Mouse (Mus musculus) urinary bladder, postnatal 14 days (tissue): ENCODE results near the gene Zfp36.

Experiments used
- DNase-seq: peaks from one replicate; pipeline ENCODE4 v3.0.0; 2021; ENCODE audit warnings: low spot score

Zfp36 gene

DNA sequence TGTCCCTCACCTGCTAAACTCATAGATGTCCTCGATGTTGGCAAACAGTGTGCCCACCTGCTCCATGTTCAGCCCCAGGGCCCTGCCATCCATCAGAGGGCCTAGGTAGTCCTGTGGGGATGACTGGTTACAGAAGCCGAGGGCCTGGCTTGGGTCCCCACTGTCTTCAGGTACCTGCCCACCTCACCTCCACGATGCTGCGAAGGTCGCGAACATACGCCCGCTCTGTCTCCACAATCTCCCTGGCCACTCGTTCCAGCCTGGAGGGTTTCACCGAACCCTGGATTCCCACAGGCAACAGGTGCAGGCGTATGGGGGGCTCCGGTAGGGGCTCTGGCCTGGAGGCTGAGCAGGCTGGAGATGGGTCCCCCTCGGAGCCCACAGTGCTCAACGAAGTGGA is 10.0 kb downstream of the Zfp36 start:
- no peak for DNase-seq

DNA sequence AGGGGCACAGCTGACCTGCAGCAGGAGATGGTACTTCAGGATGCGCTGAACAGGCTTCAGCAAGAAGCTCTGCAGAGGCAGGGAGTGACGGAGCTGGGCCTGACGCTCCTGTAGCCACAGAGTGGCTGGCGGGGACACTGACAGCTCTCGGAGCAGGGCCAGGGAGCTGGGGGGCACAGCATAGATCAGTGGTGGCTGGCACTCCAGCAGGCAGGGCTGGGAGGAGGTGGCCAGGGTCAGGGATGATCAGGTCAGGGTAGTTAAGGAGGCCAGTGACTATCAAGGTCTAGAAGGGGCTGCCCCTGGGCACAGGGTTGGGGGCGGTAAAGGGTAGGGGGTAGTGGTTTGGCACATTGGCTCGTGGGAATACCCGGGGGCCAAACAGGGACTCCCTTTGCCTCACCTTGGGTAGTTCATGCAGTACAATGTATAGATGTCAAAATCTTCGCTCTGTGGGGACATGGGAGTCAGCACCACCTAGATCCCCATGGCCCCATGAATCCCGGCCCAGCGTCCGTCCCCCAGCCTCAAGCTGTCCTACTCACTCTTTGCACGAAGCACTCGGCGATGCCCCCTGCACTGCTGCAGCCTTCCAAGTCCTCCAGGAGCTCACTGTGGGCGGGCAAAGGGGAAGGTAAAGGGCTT is 11.7 kb downstream of the Zfp36 start:
- no peak for DNase-seq

DNA sequence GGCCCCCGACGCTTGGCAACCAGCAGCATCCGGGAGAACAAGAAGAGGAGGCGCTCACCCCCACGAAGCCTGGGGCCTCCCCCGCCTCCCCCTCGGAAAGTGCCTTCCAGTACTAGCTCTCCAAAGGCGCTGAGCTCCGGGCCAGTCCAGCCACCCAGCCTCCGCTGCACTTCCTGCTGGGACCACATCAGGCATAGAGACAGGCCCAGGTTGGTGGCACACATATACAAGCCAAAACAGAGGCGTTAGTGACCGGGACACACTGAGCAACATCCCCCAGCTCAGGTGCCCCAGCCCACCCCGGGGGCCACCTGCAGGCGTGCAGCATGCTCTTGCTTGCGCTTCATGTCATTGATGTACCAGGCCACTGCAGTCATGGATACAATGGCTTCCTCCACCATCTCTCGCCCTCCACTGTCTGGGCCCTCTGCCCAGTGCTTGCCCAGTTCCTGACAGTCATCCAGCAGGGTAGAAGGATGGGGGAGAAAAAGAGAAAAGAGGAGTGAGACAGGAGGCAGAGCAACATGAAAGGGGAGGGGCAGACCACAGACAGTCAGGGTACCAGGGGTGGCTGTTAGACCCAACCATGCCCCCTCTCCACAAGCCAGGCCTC is 12.3 kb downstream of the Zfp36 start:
- DNase-seq: peak; percentile 4

DNA sequence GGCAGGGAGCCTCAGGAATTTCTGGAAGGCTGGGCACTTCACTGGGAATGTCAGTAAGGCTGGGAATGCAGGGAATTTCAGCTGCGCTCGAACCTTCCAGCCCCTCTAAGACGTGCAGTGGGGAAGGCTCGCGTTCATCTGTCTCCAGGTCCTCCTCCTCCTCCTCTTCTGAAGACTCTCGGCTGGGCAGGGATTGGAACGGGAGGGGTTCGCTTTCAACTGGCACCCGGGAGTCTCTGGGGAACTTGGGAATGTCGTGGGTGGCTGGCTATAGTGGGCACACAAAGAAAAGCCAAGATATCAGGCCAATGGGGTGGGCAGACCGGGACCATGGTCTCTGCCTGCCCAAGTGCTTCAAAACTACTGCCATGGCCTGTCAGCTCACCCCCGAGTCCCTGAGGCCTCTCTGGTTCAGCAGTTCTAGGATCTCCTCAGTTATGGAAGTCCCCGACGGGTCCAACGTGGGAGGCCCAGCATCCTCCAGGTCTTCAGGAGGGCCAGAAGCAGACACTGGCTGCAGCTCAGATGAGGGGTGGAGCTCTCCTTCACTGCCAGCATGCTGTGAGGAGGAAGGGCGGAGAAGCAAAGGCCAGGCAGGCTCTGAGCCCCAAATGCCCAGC is 17.5 kb downstream of the Zfp36 start:
- DNase-seq: no peak

DNA sequence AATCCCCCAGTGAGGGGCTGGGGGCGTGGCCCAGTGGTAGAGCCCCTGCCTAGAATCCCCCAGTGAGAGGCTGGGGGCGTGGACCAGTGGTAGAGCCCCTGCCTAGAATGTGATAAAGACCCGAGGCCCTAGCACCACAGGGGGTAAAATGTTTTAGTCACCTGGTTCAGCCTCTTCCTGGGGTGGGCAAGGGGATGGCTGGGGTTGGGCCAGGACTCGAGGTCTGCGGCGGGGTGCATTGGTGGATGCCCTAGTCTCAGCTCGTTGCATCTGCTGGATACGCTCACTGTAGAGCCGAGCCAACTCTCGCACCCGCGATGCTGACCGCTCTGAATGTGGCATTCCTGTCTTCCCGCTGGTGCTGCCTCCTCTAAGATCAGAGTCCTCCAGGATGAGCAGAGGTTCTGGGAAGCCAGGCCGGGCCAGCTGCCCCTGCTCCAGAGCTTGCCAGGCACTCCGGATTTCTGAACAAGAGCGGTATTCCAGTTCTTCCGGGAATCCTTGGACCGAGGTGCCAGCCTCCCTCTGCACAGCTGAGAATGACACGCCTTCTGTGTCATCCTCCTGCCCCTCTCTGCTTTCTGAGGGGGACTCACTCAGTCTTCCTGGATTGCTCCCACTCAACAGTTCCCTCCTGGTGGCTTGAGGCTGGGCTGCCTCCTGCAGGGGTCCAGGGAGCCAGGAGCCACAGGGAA is 18.3 kb downstream of the Zfp36 start:
- DNase-seq: peak; percentile 3

DNA sequence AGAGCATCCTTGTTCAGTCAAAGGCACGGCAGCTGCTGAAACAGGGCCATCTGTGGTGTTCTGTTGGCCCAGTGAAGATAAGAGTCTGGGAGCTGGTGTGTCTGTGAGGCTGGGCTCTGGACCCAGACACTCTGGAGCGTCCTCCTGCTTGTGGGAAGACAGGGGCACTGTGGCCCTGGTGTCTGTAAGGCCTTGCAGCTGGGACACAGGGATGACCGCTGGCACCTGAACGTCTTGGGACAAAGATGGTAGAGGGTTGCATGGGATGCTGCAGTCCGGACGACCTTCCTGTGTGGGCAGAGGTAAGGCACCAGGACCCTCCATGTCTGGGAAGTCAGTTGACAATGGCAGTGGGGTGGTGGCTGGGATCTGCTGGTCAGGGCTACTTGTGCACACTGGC is 19.8 kb downstream of the Zfp36 start:
- DNase-seq: no peak

DNA sequence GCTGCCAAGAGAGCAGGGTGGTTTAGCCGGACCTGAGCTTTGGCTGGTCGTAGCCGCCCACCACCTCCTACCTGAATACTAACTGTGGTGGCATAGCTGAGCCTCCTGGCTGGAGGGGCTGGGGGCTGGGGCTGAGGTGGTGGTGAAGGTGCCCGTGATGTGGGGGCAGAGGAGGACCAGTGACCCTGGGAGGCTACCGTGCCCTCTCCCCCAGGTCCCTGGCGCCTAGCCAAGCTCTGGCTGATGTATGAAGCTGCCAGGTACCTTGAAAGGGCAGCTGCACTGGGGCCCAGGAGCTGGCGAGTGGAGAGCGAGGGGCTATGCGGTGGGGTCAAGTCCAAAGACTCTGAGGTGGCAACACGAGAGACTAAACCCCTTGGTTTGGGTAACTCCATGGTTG is 20.2 kb downstream of the Zfp36 start:
- peak; percentile 24 for DNase-seq

DNA sequence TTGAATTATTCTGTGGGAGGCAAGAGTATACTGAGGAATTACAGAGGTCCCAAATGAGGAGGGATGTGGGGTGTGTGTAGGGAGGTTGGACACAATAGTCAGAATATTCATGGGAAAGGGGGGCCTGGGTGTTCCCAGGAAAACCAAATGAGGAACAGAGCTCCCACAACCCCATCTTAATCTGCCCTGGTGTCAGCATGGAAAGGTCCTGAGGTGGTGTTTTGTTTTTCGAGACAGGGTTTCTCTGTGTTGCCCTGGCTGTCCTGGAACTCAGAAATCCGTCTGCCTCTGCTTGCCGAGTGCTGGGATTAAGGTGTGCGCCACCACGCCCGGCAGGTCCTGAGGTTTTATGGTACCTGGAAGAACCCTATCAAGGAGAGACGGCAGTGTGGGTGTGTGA is 21.6 kb downstream of the Zfp36 start:
- no peak for DNase-seq

DNA sequence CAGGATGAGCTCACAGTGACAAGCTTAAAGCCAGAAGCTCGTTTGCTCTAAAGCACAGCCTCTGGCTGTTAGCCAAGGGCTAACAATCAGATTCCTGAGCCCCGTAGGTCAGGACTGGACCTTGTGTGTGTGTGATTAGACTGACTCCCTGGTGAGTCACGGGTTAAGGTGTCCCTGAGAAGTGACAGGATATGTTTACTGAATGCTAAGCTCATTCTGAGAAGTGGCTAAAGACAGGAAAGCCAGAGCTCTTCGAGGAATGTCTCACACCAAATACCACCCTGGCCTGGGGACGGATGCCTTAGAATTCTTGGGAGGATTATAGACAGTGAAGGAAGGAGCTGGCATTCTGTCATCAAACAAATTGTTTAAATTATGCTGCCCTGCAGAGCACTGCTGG is 22.1 kb downstream of the Zfp36 start:
- DNase-seq: no peak

DNA sequence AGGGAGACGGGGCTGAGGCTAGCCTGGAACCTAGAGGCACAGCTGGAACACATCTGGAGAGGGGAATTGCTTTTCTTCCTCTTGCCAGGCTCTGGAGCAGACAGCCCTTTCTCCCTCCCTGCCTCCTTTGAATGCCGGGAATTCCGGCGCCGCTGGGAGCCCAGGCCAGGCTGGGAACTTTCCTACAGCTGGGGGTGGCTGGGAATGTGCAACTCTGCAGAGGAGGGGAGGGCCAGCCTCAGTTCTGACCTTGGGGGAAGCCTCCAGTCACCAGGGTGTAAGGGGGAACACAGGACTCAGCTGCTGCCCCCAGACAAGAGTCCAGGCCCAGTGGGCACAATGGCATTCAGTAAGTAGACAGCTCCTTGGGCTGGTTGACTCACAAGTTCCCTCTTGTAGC is 23.1 kb downstream of the Zfp36 start:
- peak; percentile 59 for DNase-seq

DNA sequence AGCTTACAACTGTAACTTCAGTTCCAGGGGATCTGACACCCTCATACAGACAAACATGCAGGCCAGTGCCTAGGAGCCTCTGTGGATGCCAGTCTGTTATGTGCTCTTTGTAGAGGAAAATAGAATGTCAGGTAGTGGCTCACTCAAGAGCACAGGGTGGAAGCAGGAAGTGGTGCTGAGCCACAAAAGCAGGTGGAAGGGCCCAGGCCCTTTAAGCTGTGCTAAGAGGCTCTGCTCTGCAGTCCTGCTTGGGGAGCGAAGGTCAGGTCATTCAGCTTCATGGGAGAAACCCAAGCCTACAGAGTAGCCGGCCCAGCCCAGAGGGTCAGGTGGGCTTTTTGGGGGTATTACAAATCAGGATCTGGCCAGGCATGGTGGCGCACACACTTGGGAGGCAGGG is 24.8 kb downstream of the Zfp36 start:
- no peak for DNase-seq

DNA sequence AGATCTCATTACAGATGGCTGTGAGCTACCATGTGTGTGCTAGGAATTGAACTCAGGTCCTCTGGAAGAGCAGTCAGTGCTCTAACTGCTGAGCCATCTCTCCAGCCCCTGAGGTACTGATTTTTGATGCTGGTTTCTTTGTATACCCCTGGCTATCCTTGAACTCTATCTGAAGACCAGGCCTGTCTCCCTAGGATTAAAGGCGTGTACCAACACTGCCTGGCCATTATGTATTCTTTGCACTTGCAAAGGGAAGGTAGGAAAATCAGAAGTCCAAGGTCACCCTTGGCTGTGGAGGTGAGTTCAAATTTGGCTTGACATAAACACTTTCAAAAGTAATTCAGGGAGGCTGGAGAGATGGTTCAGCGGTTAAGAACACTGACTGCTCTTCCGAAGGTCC is 25.5 kb downstream of the Zfp36 start:
- no peak for DNase-seq

DNA sequence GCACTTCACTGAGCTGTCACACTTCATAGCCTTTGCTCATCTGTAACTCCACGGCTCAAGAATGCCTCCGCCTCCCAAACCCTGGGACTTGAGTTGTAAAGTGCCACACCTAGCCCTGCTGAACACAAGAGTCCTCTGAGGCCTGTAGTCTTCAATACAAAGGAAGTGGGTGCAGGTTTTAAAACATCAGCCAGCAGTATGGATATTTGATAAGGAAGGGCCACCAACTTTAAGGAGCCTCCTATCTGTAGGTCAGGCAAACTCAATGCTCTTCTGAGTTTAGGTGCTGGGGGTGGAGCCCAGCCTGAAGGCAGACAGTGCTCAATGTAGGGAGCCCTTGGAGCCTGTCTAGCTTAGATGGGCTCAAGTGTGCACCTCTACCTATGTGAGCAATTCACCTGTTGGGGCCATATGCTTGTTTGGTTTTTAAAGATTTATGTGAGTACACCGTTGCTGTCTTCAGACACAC is 25.9 kb downstream of the Zfp36 start:
- DNase-seq: no peak

DNA sequence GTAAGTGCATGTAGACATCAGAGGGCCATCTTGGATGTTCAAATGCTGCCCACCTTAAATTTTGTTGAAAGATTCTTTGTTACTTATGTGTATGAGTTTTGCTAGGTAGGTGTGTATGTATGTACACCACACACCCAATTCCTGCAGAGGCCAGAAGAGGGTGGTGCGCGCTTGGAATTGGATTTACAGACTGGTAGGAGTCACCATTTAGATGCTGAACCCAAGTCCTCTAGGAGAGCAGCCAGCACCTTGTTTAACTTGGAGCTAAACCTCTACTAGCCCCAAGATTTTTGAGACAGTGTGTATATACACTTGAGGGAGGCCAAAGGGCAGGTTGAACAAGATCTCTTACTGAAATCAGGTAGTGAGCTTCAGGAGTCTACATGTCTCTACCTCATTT is 26.8 kb downstream of the Zfp36 start:
- no peak for DNase-seq

DNA sequence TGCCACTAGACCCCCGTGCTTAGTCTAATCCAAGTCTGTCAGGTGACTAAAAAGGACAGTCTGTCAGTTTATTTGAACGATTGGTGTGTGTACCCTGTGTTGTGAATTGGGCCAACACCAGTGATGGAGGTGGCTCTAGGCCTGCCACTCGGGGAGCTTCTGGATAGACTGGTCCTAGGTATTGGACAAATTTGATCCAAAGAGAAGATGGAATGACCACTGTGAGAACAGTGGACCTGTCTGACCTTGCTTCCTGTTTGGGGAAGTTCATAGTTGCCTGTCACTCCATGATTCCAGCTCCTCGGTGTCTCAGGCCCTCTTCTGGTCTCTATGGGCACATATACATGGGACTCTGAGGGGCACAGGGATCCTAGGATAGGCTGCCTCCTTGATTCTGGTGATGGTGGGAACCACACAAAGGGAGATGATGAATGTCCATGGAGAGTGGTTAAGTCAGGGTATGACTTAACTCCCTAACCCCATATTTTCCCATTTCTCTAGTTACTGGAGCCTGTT is 28.3 kb downstream of the Zfp36 start:
- no peak for DNase-seq

DNA sequence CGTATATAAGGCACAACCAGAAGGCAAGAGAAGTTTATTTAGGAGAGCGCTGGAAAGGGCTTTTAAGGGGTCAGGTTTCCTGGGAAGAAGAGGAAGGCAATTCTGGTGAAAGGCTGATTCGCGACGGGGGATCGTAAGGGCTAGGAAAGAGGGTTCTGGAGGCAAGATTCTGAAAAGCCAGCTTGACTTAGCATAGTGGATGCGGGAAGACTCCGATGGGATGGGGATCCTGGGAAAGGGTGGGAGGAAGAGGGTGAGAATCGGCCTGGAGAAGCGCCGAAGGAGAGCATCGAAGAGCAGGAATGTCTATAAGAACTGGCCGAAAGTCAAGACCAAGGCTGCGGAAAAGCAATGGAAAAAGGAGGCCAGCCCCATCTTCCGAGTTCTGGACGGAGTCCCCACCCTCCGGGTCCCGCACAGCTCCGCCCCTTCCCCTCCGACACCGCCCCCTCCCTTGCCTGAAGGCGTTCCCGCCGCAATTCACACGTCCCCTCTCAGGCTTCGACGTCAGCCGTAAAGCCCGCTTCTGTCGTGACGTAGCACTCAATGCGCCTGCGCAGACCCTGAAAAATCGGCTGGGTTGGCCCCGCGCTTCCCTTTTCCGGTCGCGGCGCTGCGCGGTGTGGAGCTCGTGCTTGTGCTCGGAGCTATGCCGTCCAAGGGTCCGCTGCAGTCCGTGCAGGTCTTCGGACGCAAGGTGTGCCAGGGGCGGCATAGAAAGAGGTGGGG is 29.7 kb downstream of the Zfp36 start, which contains the start of gene Rps16:
Rps16 (plus strand) TSS at position 498 of the 729 bp plus-strand sequence.
- peak; percentile 98 for DNase-seq

DNA sequence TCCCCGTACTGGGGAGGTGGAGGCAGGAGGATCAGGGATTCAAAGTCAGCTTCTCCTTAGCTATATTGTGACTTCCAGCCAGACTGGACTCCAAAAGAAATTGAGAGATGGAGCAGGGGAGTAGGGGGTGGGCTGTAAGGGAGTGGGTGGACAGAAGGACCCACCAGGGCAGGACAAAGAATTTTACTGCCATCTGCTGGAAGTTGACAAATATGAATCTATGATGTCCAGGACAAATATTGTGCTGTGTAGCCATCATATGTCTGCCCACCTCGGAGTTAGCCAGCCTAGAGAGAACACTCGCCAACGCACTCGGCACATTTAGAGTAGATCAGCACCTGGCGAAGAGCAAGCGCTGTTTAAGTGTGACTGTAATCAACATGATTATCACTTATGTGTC is 31.5 kb downstream of the Zfp36 start:
- no peak for DNase-seq

DNA sequence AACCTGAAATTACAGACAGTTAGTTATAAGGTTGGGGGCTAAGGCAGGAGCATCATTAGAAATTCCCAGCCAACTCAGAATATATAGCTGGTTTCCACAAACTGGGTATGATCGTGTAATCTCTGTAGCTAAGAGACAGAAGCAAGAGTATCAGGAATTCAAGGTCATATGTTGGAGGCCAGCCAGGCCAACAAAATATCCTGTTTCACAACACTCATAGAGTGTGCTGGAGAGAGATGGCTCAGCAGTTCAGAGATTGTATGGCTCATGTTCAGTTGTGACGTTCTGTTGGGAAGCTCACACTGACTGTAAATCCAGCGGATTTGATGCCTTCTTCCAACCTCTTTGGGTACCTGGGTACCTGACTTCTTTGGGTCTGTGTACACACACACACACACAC is 32.3 kb downstream of the Zfp36 start:
- DNase-seq: no peak

DNA sequence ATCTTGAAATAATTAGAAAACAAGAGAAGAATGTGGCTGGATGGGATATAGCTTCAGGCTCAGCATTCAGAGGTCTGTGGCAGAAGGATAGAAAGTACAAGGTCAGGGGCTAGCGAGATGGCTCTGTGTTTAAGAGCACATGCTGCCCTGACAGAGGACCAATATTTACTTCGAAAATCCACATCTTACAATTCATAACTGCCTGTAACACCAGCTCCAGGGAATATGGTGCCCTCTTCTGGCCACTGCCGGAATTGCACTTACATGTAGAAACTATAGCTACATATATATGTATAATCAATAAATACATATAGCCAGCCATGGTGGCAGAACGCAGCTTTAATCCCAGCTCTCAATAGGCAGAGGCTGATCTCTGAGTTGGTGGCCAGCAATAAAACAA is 35.4 kb downstream of the Zfp36 start:
- DNase-seq: peak; percentile 65

DNA sequence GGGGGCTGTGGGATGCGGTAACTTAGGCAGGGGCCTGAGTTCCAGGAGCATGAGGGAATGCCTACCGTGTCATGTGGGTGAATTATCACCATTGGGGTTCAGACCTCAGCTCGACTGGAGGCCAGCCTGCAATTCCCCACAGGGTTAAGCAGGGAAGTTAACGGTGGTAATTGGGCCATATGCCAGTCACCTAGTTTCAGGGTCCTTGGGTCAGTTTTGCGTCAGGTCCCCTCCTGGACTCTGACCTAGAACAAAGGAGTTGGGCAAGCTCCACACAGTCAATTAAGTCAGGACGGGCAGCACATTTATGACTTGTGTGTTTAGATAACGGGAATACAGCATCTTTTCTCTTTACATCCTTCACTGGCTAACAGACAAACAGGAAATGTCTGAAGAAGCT is 38.7 kb downstream of the Zfp36 start:
- no peak for DNase-seq

DNA sequence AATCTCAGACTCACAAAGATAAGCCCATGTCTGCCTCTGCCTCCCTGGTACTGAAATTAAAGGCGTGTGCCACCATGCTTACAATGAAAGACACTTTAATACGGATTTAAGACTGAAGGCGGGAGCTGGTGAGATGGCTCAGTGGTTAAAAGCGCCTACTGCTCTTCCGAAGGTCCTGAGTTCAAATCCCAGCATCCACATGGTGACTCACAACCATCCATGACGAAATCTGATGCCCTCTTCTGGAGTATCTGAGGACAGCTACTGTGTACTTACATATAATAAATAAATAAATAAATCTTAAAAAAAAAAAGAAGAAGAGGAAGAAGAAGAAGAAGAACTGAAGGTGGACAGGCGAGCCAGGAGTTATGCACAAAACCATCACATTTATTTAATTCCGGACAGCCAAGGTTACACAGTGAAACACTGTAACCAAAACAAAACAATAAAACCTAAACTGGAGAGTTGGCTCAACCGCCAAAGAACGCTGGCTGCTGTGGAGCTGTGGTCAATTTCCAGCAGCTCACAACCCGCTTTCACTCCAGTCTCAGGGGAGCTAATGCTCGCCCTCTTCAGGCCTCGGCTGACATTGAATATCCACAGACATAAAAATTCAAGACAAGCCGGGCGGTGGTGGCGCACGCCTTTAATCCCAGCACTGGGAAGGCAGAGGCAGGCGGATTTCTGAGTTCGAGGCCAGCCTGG is 40.7 kb downstream of the Zfp36 start:
- DNase-seq: peak; percentile 50
